ENCODE assay signal across 22 mouse cellular contexts in the genomic region with DNA sequence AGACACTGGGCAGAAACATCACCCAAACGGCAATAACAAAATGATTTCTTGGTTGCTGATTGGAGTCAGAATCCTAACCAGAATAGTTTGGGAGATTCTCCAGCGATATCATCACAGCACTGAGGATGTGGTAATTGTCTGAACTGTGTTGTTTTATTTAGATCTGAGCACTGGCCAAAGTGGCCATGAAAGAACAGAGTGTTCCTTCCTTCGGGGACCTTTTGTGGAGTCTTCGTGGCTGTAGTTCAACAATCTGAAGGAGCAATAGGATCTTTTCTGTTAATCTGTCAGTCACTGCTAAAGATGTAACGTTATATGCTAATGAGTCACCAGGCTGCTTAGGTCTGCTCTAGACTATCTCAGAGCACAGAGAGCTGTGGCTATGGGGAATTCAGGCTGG.
DNase-seq lines count a peak whose midpoint lies in the region; ATAC-seq and TF ChIP-seq lines count a peak whose summit lies in the region.
"Had no signal": no experiment of that assay in that cellular context is flagged by ENCODE, and none has a peak within 500 bp of the region (broad histone marks: within the 10 kb centered on the region; RNA-seq: fewer than 3 reads in every experiment).

No protein-coding gene starts in this region.

- TF ChIP-seq EP300 in lung, postnatal 0 days (IDR thresholded peaks at IDR 0.05): no peak

- H3K27ac ChIP-seq in forebrain, postnatal 0 days (ENCODE audit: low read depth, low read length): no peak overlapping the region
- H3K27ac ChIP-seq in forebrain, embryonic 12.5 days: no peak overlapping the region
- H3K27ac ChIP-seq in lung, postnatal 0 days (ENCODE audit: low read length): no peak overlapping the region
- H3K27ac ChIP-seq: embryonic facial prominence, embryonic 13.5 days; forebrain, embryonic 10.5 days; hindbrain, embryonic 10.5 days; hindbrain, embryonic 14.5 days had no signal

- no peak overlapping the region for H3K4me3 ChIP-seq in forebrain, postnatal 0 days (ENCODE audit: low read depth, low read length)
- no peak overlapping the region for H3K4me3 ChIP-seq in forebrain, embryonic 12.5 days (replicated peaks)
- no peak overlapping the region for H3K4me3 ChIP-seq in lung, postnatal 0 days (ENCODE audit: low read depth, low read length)
- H3K4me3 ChIP-seq: embryonic facial prominence, embryonic 13.5 days; forebrain, embryonic 10.5 days; heart, embryonic 12.5 days; hindbrain, embryonic 10.5 days had no signal

- H3K36me3 ChIP-seq in forebrain, postnatal 0 days (ENCODE audit: insufficient read depth): no peaks in the 10 kb centered on the region
- H3K36me3 ChIP-seq in forebrain, embryonic 12.5 days (replicated peaks): no peaks in the 10 kb centered on the region
- no peaks in the 10 kb centered on the region for H3K36me3 ChIP-seq in lung, postnatal 0 days (ENCODE audit: insufficient read depth, low read length)
- H3K36me3 ChIP-seq: embryonic facial prominence, embryonic 13.5 days; forebrain, embryonic 10.5 days; G1E; heart, embryonic 12.5 days; hindbrain, embryonic 10.5 days had no signal

- no peak overlapping the region for H3K4me2 ChIP-seq in forebrain, postnatal 0 days (ENCODE audit: low read depth)
- no peak overlapping the region for H3K4me2 ChIP-seq in forebrain, embryonic 12.5 days
- H3K4me2 ChIP-seq in lung, postnatal 0 days (replicated peaks; ENCODE audit: low read depth, low read length): no peak overlapping the region
- H3K4me2 ChIP-seq: embryonic facial prominence, embryonic 13.5 days; heart, embryonic 12.5 days; hindbrain, embryonic 14.5 days had no signal

- TF ChIP-seq POLR2A in brain, embryonic 14.5 days (IDR thresholded peaks at IDR 0.05; ENCODE audit: borderline replicate concordance, extremely low read depth, insufficient read depth, insufficient read length, poor library complexity, severe bottlenecking): no peak

- H3K9ac ChIP-seq in forebrain, postnatal 0 days: no peak overlapping the region
- no peak overlapping the region for H3K9ac ChIP-seq in forebrain, embryonic 12.5 days
- H3K9ac ChIP-seq in lung, postnatal 0 days (replicated peaks; ENCODE audit: low read depth): no peak overlapping the region
- H3K9ac ChIP-seq: embryonic facial prominence, embryonic 13.5 days; heart, embryonic 12.5 days; hindbrain, embryonic 14.5 days had no signal

- no peaks in the 10 kb centered on the region for H3K27me3 ChIP-seq in forebrain, postnatal 0 days (ENCODE audit: insufficient read depth, low read length)
- no peaks in the 10 kb centered on the region for H3K27me3 ChIP-seq in forebrain, embryonic 12.5 days
- H3K27me3 ChIP-seq in lung, postnatal 0 days (replicated peaks; ENCODE audit: insufficient read depth, low read length): no peaks in the 10 kb centered on the region
- H3K27me3 ChIP-seq: embryonic facial prominence, embryonic 13.5 days; heart, embryonic 12.5 days had no signal

- TF ChIP-seq CTCF in forebrain, postnatal 0 days (IDR thresholded peaks at IDR 0.05; ENCODE audit: low read depth): no peak
- no peak for TF ChIP-seq CTCF in lung, postnatal 0 days (IDR thresholded peaks at IDR 0.05)
- TF ChIP-seq CTCF in brain, embryonic 14.5 days (IDR thresholded peaks at IDR 0.05; ENCODE audit: borderline replicate concordance, extremely low read depth, insufficient read depth, insufficient read length): no peak

- no peaks in the 10 kb centered on the region for H3K4me1 ChIP-seq in forebrain, postnatal 0 days (ENCODE audit: insufficient read depth)
- 0 out of 2 replicates have a peak, but pooled peaks cover 3% of the 10 kb centered on the region for H3K4me1 ChIP-seq in forebrain, embryonic 12.5 days
- no peaks in the 10 kb centered on the region for H3K4me1 ChIP-seq in lung, postnatal 0 days (ENCODE audit: insufficient read depth, low read depth, low read length)
- H3K4me1 ChIP-seq: embryonic facial prominence, embryonic 13.5 days; forebrain, embryonic 10.5 days; heart, embryonic 12.5 days had no signal

- DNase-seq in forebrain, postnatal 0 days: peak; percentile 15
- DNase-seq in lung, postnatal 0 days (ENCODE audit: low spot score): peak; percentile 69
- DNase-seq in lung, postnatal 4 days: no peak
- peak; percentile 43 for DNase-seq in brain, embryonic 14.5 days (ENCODE audit: low read depth)
- DNase-seq in embryo, embryonic 10.5 days (ENCODE audit: low spot score): no peak
- DNase-seq in adrenal gland, adult (ENCODE audit: inconsistent age in 2 of 2, low spot score in 1 of 2): no peak
- DNase-seq: adrenal gland, postnatal 14 days; B cell, adult 2 months; cerebellum, adult 2 months; cerebellum, postnatal 10 days; gastrocnemius, postnatal 14 days; kidney, adult 8-10 months had no signal

- no peaks in the 10 kb centered on the region for H3K9me3 ChIP-seq in forebrain, postnatal 0 days (ENCODE audit: low read length)
- no peaks in the 10 kb centered on the region for H3K9me3 ChIP-seq in forebrain, embryonic 12.5 days
- no peaks in the 10 kb centered on the region for H3K9me3 ChIP-seq in lung, postnatal 0 days (ENCODE audit: low read length)
- H3K9me3 ChIP-seq: embryonic facial prominence, embryonic 13.5 days; forebrain, embryonic 10.5 days; heart, embryonic 12.5 days; hindbrain, embryonic 10.5 days had no signal

- peak; percentile 34; the same call in 1 of the 2 replicates for ATAC-seq in forebrain, postnatal 0 days
- ATAC-seq in forebrain, embryonic 12.5 days (ENCODE audit: low FRiP score): no peak
- peak; percentile 46; the same call in 1 of the 2 replicates for ATAC-seq in lung, postnatal 0 days
- ATAC-seq: CD4-positive, CD25-positive, alpha-beta regulatory T cell, adult 4 months; inflammation-experienced regulatory T-cells, adult 6 months; intestine, postnatal 0 days had no signal

- WGBS in forebrain, postnatal 0 days: 23% methylated on average over 5 of the region's 5 CpGs
- WGBS in forebrain, embryonic 12.5 days: 51% methylated on average over 5 of the region's 5 CpGs
- 67% methylated on average over 5 of the region's 5 CpGs for WGBS in lung, postnatal 0 days

Comparison
In these comparisons a context has a peak if more than half of its experiments do, and no peak if none do; other contexts are left out.
1. DNase-seq: peak in forebrain, postnatal 0 days (single experiment), lung, postnatal 0 days (single experiment) and brain, embryonic 14.5 days (single experiment); none in lung, postnatal 4 days (0 of 2), embryo, embryonic 10.5 days (single experiment) and adrenal gland, adult (0 of 2).